Mouse (Mus musculus) midbrain, embryonic 16.5 days (tissue): ENCODE measurements at regions not wholly inside any gene's neighbourhood (a gene's known extent, or its start where the extent isn't known, plus 50 kb on each side); places are given as distances from the start of the nearest gene placed in this dataset.

Source experiments
- ATAC-seq: fragments of 200-750 bp; cut with Nextera tagmentation; 2 replicates; pipeline ENCODE4 v1.8.0; 2017; ENCODE audit warnings: moderate TSS enrichment
- H3K27ac ChIP-seq: fragments of 300-500 bp; sonication (generic); 2 replicates; pipeline ENCODE4 v1.5.1; 2014; ENCODE audit warnings: mild to moderate bottlenecking, low read length, mixed read lengths
- H3K27me3 ChIP-seq: fragments of 300-500 bp; sonication (generic); 2 replicates; pipeline ENCODE4 v1.6.1; 2014; ENCODE audit warnings: low read depth, low read length, mixed read lengths; ENCODE audit not compliant: control insufficient read depth, insufficient read depth
- H3K36me3 ChIP-seq: fragments of 300-500 bp; sonication (generic); 2 replicates; pipeline ENCODE4 v1.6.1; 2014; ENCODE audit warnings: mild to moderate bottlenecking, low read length, moderate library complexity, mixed read lengths; ENCODE audit not compliant: control insufficient read depth, insufficient read depth
- H3K4me1 ChIP-seq: fragments of 300-500 bp; sonication (generic); 2 replicates; pipeline ENCODE4 v1.6.1; 2014; ENCODE audit warnings: mild to moderate bottlenecking, low read length, mixed read lengths; ENCODE audit not compliant: control insufficient read depth, insufficient read depth
- H3K4me2 ChIP-seq: fragments of 300-500 bp; sonication (generic); 2 replicates; pipeline ENCODE4 v1.6.1; 2014; ENCODE audit warnings: mild to moderate bottlenecking, low read length, mixed read lengths
- H3K4me3 ChIP-seq: fragments of 300-500 bp; sonication (generic); 2 replicates; pipeline ENCODE4 v1.5.1; 2014; ENCODE audit warnings: low read depth, mild to moderate bottlenecking, low read length, moderate library complexity, mixed read lengths
- H3K9ac ChIP-seq: fragments of 300-500 bp; sonication (generic); 2 replicates; pipeline ENCODE4 v1.6.1; 2014; ENCODE audit warnings: low read depth, low read length, mixed read lengths
- H3K9me3 ChIP-seq: fragments of 300-500 bp; sonication (generic); replicated peaks from 2 replicates; pipeline ENCODE4 v1.6.1; 2014; ENCODE audit warnings: mild to moderate bottlenecking, low read length, mixed read lengths; ENCODE audit not compliant: control insufficient read depth, poor library complexity, severe bottlenecking
- WGBS: fragments of 180-500 bp; shearing (Covaris S2); extraction: QIAGEN DNeasy Blood & Tissue Kit; methylation state at CpG from one replicate; pipeline ENCODE4 v1.1.7; 2014; 5-methylcytosine and 5-hydroxymethylcytosine counted together

GRCm38 (mm10) chr2:75768559-75769304, 63.2 kb upstream of the Agps start:
- H3K9ac ChIP-seq = no peak overlapping the region
- H3K9me3 ChIP-seq = no peaks in the 10 kb centered on the region
- no peak overlapping the region for H3K4me2 ChIP-seq
- H3K4me3 ChIP-seq = no peak overlapping the region
- 66% methylated on average over 5 of the region's 5 CpGs for WGBS
- H3K36me3 ChIP-seq = no peaks in the 10 kb centered on the region
- H3K4me1 ChIP-seq = no peaks in the 10 kb centered on the region
- no peak for ATAC-seq
- H3K27me3 ChIP-seq = no peaks in the 10 kb centered on the region; the same call in 1 of the 2 replicates
- no peak overlapping the region for H3K27ac ChIP-seq

- Histone ChIP-seq H3K4me3 (no peak overlapping the region), H3K9ac (no peak overlapping the region), H3K27me3 (no peaks in the 10 kb centered on the region; the same call in 1 of the 2 replicates), H3K4me2 (no peak overlapping the region), H3K36me3 (no peaks in the 10 kb centered on the region), H3K4me1 (no peaks in the 10 kb centered on the region), H3K27ac (no peak overlapping the region), H3K9me3 (no peaks in the 10 kb centered on the region)
- 52% methylated on average over 7 of the region's 7 CpGs for WGBS
- ATAC-seq = no peak
Measured at GRCm38 (mm10) chr2:75767871-75768558, 63.6 kb upstream of the Nfe2l2 start.

DNA sequence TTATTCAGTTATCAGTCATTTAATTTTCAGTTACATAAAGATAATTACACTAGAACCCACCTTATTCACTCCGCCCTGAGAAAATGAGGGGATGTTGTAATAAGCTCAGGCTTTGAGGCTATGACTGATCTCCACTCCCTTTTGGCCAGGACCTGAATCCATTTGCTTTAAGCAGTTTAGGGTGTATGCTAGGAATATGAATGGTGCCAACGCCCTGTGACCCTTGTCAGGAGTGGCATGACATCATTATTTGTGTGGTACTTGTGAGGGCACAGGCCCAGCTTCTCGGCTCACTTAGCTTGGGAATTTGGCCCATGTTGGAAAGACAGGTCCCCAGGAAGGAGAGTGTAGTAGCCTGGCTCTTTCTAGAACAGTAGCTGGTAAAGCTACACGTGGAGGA, 61.0 kb upstream of the Nfe2l2 start:
- H3K27me3 ChIP-seq = no peaks in the 10 kb centered on the region; the same call in 1 of the 2 replicates
- H3K27ac ChIP-seq = no peak overlapping the region
- no peak overlapping the region for H3K9ac ChIP-seq
- H3K4me1 ChIP-seq = no peaks in the 10 kb centered on the region
- WGBS = 88% methylated on average over 4 of the region's 4 CpGs
- H3K9me3 ChIP-seq = no peaks in the 10 kb centered on the region
- H3K4me3 ChIP-seq = no peak overlapping the region
- H3K4me2 ChIP-seq = no peak overlapping the region
- no peak for ATAC-seq
- H3K36me3 ChIP-seq = no peaks in the 10 kb centered on the region

- no peak overlapping the region for H3K9ac ChIP-seq
Measured at GRCm38 (mm10) chr2:75763252-75763651, 58.8 kb upstream of the Nfe2l2 start.

DNA sequence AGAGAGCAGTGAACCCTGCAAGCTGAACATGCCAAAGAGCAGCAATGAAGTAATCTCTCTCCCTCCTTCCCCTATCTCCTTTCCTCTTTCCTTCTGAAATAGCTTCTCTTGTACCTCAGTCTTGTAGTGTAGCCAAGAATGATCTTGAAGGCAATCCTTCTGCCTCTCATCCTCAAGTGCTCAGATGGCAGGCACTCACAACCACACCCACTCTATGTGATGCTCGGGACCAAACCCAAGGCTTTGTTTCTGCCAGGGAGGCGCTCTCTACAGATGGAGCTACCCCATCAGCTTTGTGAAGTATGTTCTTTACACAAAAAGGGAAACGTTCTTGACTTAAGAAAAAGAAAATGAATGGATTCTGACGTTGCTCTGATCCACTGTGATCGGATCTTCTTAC, 57.6 kb upstream of the Nfe2l2 start:
- Histone ChIP-seq H3K36me3 (no peaks in the 10 kb centered on the region), H3K4me2 (no peak overlapping the region), H3K9ac (no peak overlapping the region), H3K4me1 (no peaks in the 10 kb centered on the region), H3K4me3 (no peak overlapping the region), H3K27ac (no peak overlapping the region), H3K27me3 (no peaks in the 10 kb centered on the region; the same call in 1 of the 2 replicates), H3K9me3 (no peaks in the 10 kb centered on the region)
- 86% methylated on average over 5 of the region's 5 CpGs for WGBS
- ATAC-seq = no peak

More at GRCm38 (mm10) chr2:75763252-75763651, 58.8 kb upstream of the Nfe2l2 start:
- H3K27ac ChIP-seq = no peak overlapping the region
- no peaks in the 10 kb centered on the region for H3K36me3 ChIP-seq
- no peaks in the 10 kb centered on the region for H3K4me1 ChIP-seq
- H3K4me3 ChIP-seq = no peak overlapping the region
- 90% methylated on average over 3 of the region's 3 CpGs for WGBS
- H3K27me3 ChIP-seq = no peaks in the 10 kb centered on the region; the same call in 1 of the 2 replicates
- H3K9me3 ChIP-seq = no peaks in the 10 kb centered on the region
- no peak for ATAC-seq
- no peak overlapping the region for H3K4me2 ChIP-seq

GRCm38 (mm10) chr2:75761626-75762025, 57.2 kb upstream of the Nfe2l2 start:
- H3K4me2 ChIP-seq = no peak overlapping the region
- ATAC-seq = no peak
- no peak overlapping the region for H3K27ac ChIP-seq
- no peaks in the 10 kb centered on the region for H3K36me3 ChIP-seq
- no peak overlapping the region for H3K4me3 ChIP-seq
- WGBS = 80% methylated on average over 9 of the region's 9 CpGs
- H3K9ac ChIP-seq = no peak overlapping the region
- H3K4me1 ChIP-seq = no peaks in the 10 kb centered on the region
- no peaks in the 10 kb centered on the region; the same call in 1 of the 2 replicates for H3K27me3 ChIP-seq
- H3K9me3 ChIP-seq = no peaks in the 10 kb centered on the region

DNA sequence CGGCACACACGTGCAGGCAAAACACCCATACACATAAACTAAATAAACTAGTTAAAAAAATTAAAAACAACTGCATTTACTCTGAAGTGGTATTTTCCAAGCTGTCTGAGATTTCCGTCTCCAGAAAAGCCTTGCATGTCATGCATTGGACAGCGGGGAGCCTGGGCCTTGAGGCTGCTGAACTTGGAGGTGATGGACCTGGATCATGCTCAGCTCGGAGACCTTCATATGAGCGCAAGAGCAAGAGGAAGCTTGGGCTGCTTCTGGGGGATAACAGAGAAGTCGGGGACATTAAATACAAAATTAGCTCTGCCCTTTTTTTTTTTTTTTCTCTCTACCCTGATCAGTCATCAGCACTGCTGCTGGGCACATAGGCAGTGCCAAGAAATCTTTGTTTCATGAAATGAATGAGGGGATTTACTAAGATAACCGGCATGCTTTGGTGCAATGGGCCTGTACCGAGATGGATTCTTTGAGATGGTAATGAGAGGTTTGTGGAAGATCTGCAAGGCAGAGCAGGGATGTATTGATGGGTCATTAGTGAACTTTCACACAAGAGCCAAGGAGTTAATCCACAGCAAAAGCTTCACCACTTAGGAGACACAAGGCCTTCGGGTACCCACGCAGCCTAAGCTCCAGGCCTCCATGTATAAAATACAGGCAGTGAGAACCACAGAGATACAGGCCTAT, 54.9 kb upstream of the Nfe2l2 start:
- no peaks in the 10 kb centered on the region for H3K36me3 ChIP-seq
- 43% methylated on average over 11 of the region's 11 CpGs for WGBS
- peak; percentile 21; the same call in 1 of the 2 replicates for ATAC-seq
- H3K4me3 ChIP-seq = no peak overlapping the region
- no peaks in the 10 kb centered on the region for H3K27me3 ChIP-seq
- no peak overlapping the region for H3K27ac ChIP-seq
- no peak overlapping the region for H3K9ac ChIP-seq
- no peaks in the 10 kb centered on the region for H3K4me1 ChIP-seq
- H3K9me3 ChIP-seq = no peaks in the 10 kb centered on the region
- H3K4me2 ChIP-seq = no peak overlapping the region

DNA sequence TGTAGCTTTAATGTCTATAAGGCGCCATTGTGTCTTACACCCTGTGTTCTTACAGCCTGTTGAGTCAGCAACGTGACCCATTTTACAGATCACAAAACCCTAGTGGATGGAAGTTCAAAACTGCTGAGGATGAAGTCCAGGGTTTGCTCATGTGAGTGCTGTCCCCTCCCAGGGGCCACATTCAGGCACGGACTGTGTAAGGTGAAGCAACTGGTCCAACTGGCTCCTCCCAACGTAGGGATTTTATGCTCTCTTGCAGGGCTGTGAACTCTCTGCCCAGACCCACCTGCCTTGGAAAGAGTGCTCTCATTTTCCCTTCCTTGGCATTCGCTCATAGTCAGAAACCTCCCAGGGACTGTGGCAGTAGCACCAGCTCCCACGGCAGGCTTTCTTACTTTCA, 53.8 kb upstream of the Nfe2l2 start:
- no peak overlapping the region for H3K27ac ChIP-seq
- H3K4me3 ChIP-seq = no peak overlapping the region
- H3K9me3 ChIP-seq = no peaks in the 10 kb centered on the region
- no peak overlapping the region for H3K9ac ChIP-seq
- H3K27me3 ChIP-seq = no peaks in the 10 kb centered on the region
- H3K4me2 ChIP-seq = no peak overlapping the region
- no peaks in the 10 kb centered on the region for H3K36me3 ChIP-seq
- whole genome bisulfite sequencing = 90% methylated on average over 6 of the region's 6 CpGs
- no peaks in the 10 kb centered on the region for H3K4me1 ChIP-seq
- ATAC-seq = no peak
